Mouse (Mus musculus) midbrain, embryonic 14.5 days (tissue): ENCODE results near the gene Wipf2. TPM values are rescaled to one million over a fixed set of nuclear protein-coding genes. Genes with fewer than 3 reads are reported as not detected.
A peak's percentile ranks its signal among the peaks of the same experiment; 100 is the strongest.
"Not testable (repeated sequence)": the region's sequence is repeated elsewhere in the genome, so short reads cannot be mapped to it uniquely, and the experiment has no call there.

ENCODE experiments used
- ATAC-seq: fragments of 200-750 bp; cut with Nextera tagmentation; 2 replicates; pipeline ENCODE4 v1.8.0; 2017; ENCODE audit warnings: moderate number of reproducible peaks, moderate library complexity; ENCODE audit not compliant: low FRiP score, low TSS enrichment
- DNase-seq: peaks from one replicate; pipeline ENCODE4 v3.0.0-alpha.2; 2015
- H3K27ac ChIP-seq: fragments of 300-500 bp; sonication (generic); replicated peaks from 2 replicates; pipeline ENCODE4 v1.5.1; 2014; ENCODE audit warnings: mild to moderate bottlenecking, low read depth, low read length, moderate library complexity
- H3K27me3 ChIP-seq: fragments of 300-500 bp; sonication (generic); 2 replicates; pipeline ENCODE4 v1.6.1; 2014; ENCODE audit warnings: low read length, control low read depth, mixed read lengths; ENCODE audit not compliant: control insufficient read depth, insufficient read depth
- H3K36me3 ChIP-seq: fragments of 300-500 bp; sonication (generic); 2 replicates; pipeline ENCODE4 v1.6.1; 2014; ENCODE audit warnings: low read length, control low read depth; ENCODE audit not compliant: control insufficient read depth, insufficient read depth
- H3K4me1 ChIP-seq: fragments of 300-500 bp; sonication (generic); 2 replicates; pipeline ENCODE4 v1.6.1; 2014; ENCODE audit warnings: mild to moderate bottlenecking, antibody characterized with exemption, low read length, control low read depth; ENCODE audit not compliant: control insufficient read depth, insufficient read depth
- H3K4me2 ChIP-seq: fragments of 300-500 bp; sonication (generic); 2 replicates; pipeline ENCODE4 v1.6.1; 2014; ENCODE audit warnings: mild to moderate bottlenecking, low read length, moderate library complexity
- H3K4me3 ChIP-seq: fragments of 300-500 bp; sonication (generic); replicated peaks from 2 replicates; pipeline ENCODE4 v1.5.1; 2014; ENCODE audit warnings: low read depth, low read length
- H3K9ac ChIP-seq: fragments of 300-500 bp; sonication (generic); replicated peaks from 2 replicates; pipeline ENCODE4 v1.6.1; 2014; ENCODE audit warnings: mild to moderate bottlenecking, low read length, moderate library complexity
- H3K9me3 ChIP-seq: fragments of 300-500 bp; sonication (generic); 2 replicates; pipeline ENCODE4 v1.6.1; 2016; ENCODE audit warnings: low read length, control low read depth, mixed read lengths; ENCODE audit not compliant: control insufficient read depth
- WGBS: fragments of 180-500 bp; shearing (Covaris S2); extraction: QIAGEN DNeasy Blood & Tissue Kit; methylation state at CpG from one replicate; pipeline ENCODE4 v1.1.7; 2014; 5-methylcytosine and 5-hydroxymethylcytosine counted together
- polyA plus RNA-seq: library from polyadenylated mRNA; unstranded; fragments of >200 nt; fragmentation: Nextera tagmentation; extraction: Ambion mirVana; gene quantifications from 2 replicates; pipeline ENCODE4 v1.2.1, GENCODE M21; 2014

Wipf2 gene
- polyA plus RNA-seq, 1 experiment from 2014 or later, result 5.4 TPM

GRCm38 (mm10) chr11:98919009-98919408, 55.6 kb downstream of the Wipf2 start:
- H3K27me3 ChIP-seq, result no peaks in the 10 kb centered on the region
- no peaks in the 10 kb centered on the region for H3K9me3 ChIP-seq
- H3K9ac ChIP-seq, result no peak overlapping the region
- ATAC-seq (no peak), DNase-seq (no peak)
- no peak overlapping the region for H3K4me3 ChIP-seq
- 94% methylated on average over 11 of the region's 11 CpGs for WGBS
- no peak overlapping the region for H3K4me2 ChIP-seq
- H3K27ac ChIP-seq, result no peak overlapping the region
- H3K36me3 ChIP-seq, result 0 out of 2 replicates have a peak, but pooled peaks cover 5% of the 10 kb centered on the region
- H3K4me1 ChIP-seq, result no peaks in the 10 kb centered on the region

- H3K27me3 ChIP-seq, H3K4me2 ChIP-seq, H3K36me3 ChIP-seq, H3K4me3 ChIP-seq, ATAC-seq, H3K27ac ChIP-seq, H3K9ac ChIP-seq, H3K9me3 ChIP-seq: not testable (repeated sequence)
- WGBS, result 60% methylated on average over 15 of the region's 15 CpGs
- DNase-seq, result peak; percentile 79
- H3K4me1 ChIP-seq, result peaks cover 21% of the 10 kb centered on the region
These were observed 58.4 kb downstream of the Wipf2 start for GRCm38 (mm10) chr11:98921813-98922212.

GRCm38 (mm10) chr11:98922307-98922706, 58.9 kb downstream of the Wipf2 start:
- not testable (repeated sequence) for H3K36me3 ChIP-seq, H3K9me3 ChIP-seq, H3K9ac ChIP-seq, H3K27ac ChIP-seq, ATAC-seq, H3K4me2 ChIP-seq, H3K27me3 ChIP-seq, H3K4me3 ChIP-seq
- WGBS, result 58% methylated on average over 10 of the region's 10 CpGs
- peak; percentile 82 for DNase-seq
- H3K4me1 ChIP-seq, result peaks cover 21% of the 10 kb centered on the region

- H3K4me3 ChIP-seq, H3K27me3 ChIP-seq, H3K9me3 ChIP-seq, H3K27ac ChIP-seq, H3K4me2 ChIP-seq, H3K9ac ChIP-seq, ATAC-seq, H3K36me3 ChIP-seq: not testable (repeated sequence)
- peaks cover 26% of the 10 kb centered on the region for H3K4me1 ChIP-seq
- WGBS, result 64% methylated on average over 16 of the region's 16 CpGs
- DNase-seq, result peak; percentile 24
These were observed 59.6 kb downstream of the Wipf2 start for GRCm38 (mm10) chr11:98922851-98923711.

- Histone ChIP-seq H3K36me3 (no peaks in the 10 kb centered on the region), H3K4me2 (no peak overlapping the region; the same call in 1 of the 2 replicates), H3K9ac (no peak overlapping the region), H3K4me3 (no peak overlapping the region), H3K9me3 (no peaks in the 10 kb centered on the region), H3K27me3 (no peaks in the 10 kb centered on the region), H3K27ac (peak overlapping the region; percentile 32; the same call in 1 of the 2 replicates), H3K4me1 (peaks cover 42% of the 10 kb centered on the region)
- ATAC-seq, result no peak
- peak; percentile 13 for DNase-seq
- 36% methylated on average over 5 of the region's 5 CpGs for WGBS
These were observed 61.3 kb downstream of the Wipf2 start for GRCm38 (mm10) chr11:98924633-98925175.

GRCm38 (mm10) chr11:98925265-98925721, 61.9 kb downstream of the Wipf2 start:
- peak overlapping the region; percentile 45 for H3K27ac ChIP-seq
- H3K4me3 ChIP-seq, result no peak overlapping the region
- H3K9me3 ChIP-seq, result no peaks in the 10 kb centered on the region
- peak; percentile 79 for DNase-seq
- H3K4me1 ChIP-seq, result peaks cover 48% of the 10 kb centered on the region
- no peaks in the 10 kb centered on the region for H3K27me3 ChIP-seq
- H3K36me3 ChIP-seq, result no peaks in the 10 kb centered on the region
- no peak overlapping the region for H3K9ac ChIP-seq
- WGBS, result 2% methylated on average over 10 of the region's 10 CpGs
- ATAC-seq, result peak; percentile 14; the same call in 1 of the 2 replicates
- peak overlapping the region; percentile 20; the same call in 1 of the 2 replicates for H3K4me2 ChIP-seq

- ATAC-seq (peak; percentile 28; the same call in 1 of the 2 replicates), DNase-seq (peak; percentile 77)
- Histone ChIP-seq H3K9ac (no peak overlapping the region; the same call in 1 of the 2 replicates), H3K36me3 (no peaks in the 10 kb centered on the region), H3K4me1 (peaks cover 53% of the 10 kb centered on the region), H3K27me3 (no peaks in the 10 kb centered on the region), H3K4me2 (peak overlapping the region; percentile 20; the same call in 1 of the 2 replicates), H3K4me3 (no peak overlapping the region), H3K27ac (peak overlapping the region; percentile 45), H3K9me3 (no peaks in the 10 kb centered on the region)
- 11% methylated on average over 12 of the region's 12 CpGs for WGBS
These were observed 62.5 kb downstream of the Wipf2 start for GRCm38 (mm10) chr11:98925868-98926311.

- WGBS, result 71% methylated on average over 7 of the region's 7 CpGs
- ATAC-seq (no peak), DNase-seq (no peak)
- Histone ChIP-seq H3K27ac (no peak overlapping the region), H3K27me3 (no peaks in the 10 kb centered on the region), H3K4me2 (no peak overlapping the region), H3K9me3 (no peaks in the 10 kb centered on the region), H3K4me1 (peaks cover 58% of the 10 kb centered on the region), H3K9ac (no peak overlapping the region), H3K4me3 (no peak overlapping the region), H3K36me3 (no peaks in the 10 kb centered on the region)
These were observed 63.1 kb downstream of the Wipf2 start for GRCm38 (mm10) chr11:98926553-98926952.
